Mouse (Mus musculus): Measurements from ENCODE around the gene Ndufs7. TPM values are rescaled to one million over a fixed set of nuclear protein-coding genes. Genes with fewer than 3 reads are reported as not detected.

The Ndufs7 gene
- polyA plus RNA-seq, 1 experiment from 2014 or later, result 319 TPM

DNA sequence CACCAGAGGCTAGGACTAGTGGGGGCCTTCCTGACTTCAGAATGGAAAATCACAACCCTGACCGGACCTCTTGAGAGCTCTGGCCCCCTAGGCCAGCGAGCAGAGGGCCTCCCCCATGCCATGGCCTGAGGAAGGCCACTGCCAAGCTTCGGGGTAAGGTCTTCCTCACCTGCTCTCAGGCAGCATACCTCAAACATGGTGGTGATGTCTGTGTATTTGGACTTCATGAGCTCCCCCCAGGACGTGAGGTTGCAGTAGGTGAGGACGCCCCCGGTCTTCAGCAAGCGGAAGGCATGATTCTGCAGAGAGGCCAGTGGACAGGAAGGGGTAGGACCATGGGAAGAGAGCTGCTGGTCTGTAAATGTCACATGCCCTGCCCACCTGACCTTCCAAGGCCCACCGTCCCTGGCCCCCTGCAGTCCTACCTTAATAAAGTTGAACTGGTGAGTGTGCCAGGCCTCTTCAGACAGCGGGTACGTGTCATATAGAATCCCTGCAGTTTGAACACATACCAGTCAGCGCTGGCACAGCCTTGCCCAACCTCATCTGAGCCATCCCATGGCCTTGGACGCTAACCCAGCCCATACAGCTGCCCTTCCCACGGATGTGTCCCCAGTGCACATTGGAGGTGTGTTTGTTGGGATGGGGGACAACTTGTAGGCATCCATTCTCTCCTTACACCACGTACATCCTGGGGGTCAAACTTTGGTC is 10.0 kb downstream of the Ndufs7 start:
- Histone ChIP-seq H3K36me3 (ENCODE audit: insufficient read depth) (peaks cover 52% of the 10 kb centered on the region), H3K27me3 (ENCODE audit: insufficient read depth, low read length) (no peaks in the 10 kb centered on the region), H3K9me3 (ENCODE audit: low read depth, low read length) (no peaks in the 10 kb centered on the region), H3K4me2 (peak overlapping the region; percentile 97; the same call in 1 of the 2 replicates), H3K27ac (ENCODE audit: low read depth) (no peak overlapping the region), H3K9ac (peak overlapping the region; percentile 55; the same call in 1 of the 2 replicates), H3K4me1 (ENCODE audit: insufficient read depth) (peaks cover 11% of the 10 kb centered on the region), H3K4me3 (ENCODE audit: low read depth, low read length) (peak overlapping the region; percentile 43; the same call in 1 of the 2 replicates)
- ATAC-seq (ENCODE audit: insufficient read depth), result no peak
- TF ChIP-seq CTCF (IDR thresholded peaks at IDR 0.05; ENCODE audit: low read depth), result no peak
- DNase-seq, result no peak
- 88% methylated on average over 14 of the region's 14 CpGs for WGBS

DNA sequence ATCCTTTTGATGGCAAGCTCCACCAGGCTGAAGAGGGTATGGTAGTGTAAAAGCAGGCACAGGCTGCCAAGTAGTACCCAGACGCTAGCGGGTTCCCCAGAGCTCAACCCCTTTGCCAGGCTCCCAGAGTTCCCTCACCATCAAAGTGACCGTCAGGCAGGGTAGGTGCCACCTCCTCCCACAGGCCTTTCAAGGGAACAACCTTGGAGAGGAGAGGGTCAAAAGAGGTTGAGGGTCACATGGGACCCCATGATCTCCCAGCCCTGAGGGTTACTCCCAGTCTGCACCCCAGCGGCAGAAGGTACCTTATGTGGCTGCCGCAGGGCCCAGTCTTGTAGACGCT is 10.5 kb downstream of the Ndufs7 start:
- H3K27me3 ChIP-seq (ENCODE audit: insufficient read depth, low read length), result no peaks in the 10 kb centered on the region
- H3K27ac ChIP-seq (ENCODE audit: low read depth), result no peak overlapping the region
- peak overlapping the region; percentile 55 for H3K9ac ChIP-seq
- H3K36me3 ChIP-seq (ENCODE audit: insufficient read depth), result peaks cover 47% of the 10 kb centered on the region
- DNase-seq (no peak), ATAC-seq (ENCODE audit: insufficient read depth) (no peak)
- H3K4me3 ChIP-seq (ENCODE audit: low read depth, low read length), result peak overlapping the region; percentile 43
- no peaks in the 10 kb centered on the region for H3K9me3 ChIP-seq (ENCODE audit: low read depth, low read length)
- H3K4me1 ChIP-seq (ENCODE audit: insufficient read depth), result peaks cover 11% of the 10 kb centered on the region
- no peak for TF ChIP-seq CTCF (IDR thresholded peaks at IDR 0.05; ENCODE audit: low read depth)
- 76% methylated on average over 6 of the region's 6 CpGs for WGBS
- H3K4me2 ChIP-seq, result peak overlapping the region; percentile 97

DNA sequence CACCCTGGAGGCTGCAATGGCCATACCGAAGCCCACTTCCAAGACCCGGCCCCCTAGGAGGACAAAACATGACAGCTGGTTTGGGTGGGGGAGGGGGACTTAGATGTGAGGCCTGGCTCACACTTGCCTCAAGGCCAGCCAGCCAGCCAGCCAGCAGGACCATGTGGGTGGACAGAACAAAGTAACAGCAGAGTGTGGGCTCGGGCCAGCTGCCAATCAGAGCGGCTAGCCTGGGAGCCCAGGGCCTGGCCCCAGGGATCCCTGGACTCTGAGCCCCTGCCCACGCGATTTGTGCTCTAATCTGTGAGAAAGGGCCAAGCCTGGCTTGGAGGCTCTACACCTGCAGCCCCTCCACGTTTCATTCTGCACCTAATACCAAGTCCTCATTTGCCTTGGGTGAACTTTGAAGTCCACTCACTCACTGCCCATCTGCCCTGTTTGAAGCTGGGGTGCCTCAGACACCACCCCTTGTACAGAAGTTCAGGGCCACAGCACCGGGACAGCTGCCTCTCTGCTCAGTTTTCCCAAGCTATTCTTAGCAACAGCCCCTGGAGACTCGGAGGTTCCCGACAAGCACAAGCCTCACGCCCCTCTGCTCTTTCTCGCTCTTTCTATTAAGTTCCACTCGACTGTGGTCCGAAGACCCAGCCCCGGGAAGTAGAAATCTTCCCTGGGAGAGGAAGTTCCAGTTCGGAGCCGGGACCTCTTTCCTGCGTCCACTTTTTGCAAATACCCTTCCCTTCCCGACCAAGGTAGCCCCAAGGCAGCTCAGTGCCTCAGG is 11.1 kb downstream of the Ndufs7 start:
- DNase-seq (peak; percentile 50), ATAC-seq (ENCODE audit: insufficient read depth) (no peak)
- peak overlapping the region; percentile 92 for H3K27ac ChIP-seq (ENCODE audit: low read depth)
- H3K4me2 ChIP-seq, result peak overlapping the region; percentile 97
- peak overlapping the region; percentile 55 for H3K9ac ChIP-seq
- H3K9me3 ChIP-seq (ENCODE audit: low read depth, low read length), result no peaks in the 10 kb centered on the region
- 5% methylated on average over 19 of the region's 19 CpGs for WGBS
- no peaks in the 10 kb centered on the region for H3K27me3 ChIP-seq (ENCODE audit: insufficient read depth, low read length)
- H3K4me3 ChIP-seq (ENCODE audit: low read depth, low read length), result peak overlapping the region; percentile 43
- H3K4me1 ChIP-seq (ENCODE audit: insufficient read depth), result peaks cover 11% of the 10 kb centered on the region
- no peak for TF ChIP-seq CTCF (IDR thresholded peaks at IDR 0.05; ENCODE audit: low read depth)
- peaks cover 40% of the 10 kb centered on the region for H3K36me3 ChIP-seq (ENCODE audit: insufficient read depth)

DNA sequence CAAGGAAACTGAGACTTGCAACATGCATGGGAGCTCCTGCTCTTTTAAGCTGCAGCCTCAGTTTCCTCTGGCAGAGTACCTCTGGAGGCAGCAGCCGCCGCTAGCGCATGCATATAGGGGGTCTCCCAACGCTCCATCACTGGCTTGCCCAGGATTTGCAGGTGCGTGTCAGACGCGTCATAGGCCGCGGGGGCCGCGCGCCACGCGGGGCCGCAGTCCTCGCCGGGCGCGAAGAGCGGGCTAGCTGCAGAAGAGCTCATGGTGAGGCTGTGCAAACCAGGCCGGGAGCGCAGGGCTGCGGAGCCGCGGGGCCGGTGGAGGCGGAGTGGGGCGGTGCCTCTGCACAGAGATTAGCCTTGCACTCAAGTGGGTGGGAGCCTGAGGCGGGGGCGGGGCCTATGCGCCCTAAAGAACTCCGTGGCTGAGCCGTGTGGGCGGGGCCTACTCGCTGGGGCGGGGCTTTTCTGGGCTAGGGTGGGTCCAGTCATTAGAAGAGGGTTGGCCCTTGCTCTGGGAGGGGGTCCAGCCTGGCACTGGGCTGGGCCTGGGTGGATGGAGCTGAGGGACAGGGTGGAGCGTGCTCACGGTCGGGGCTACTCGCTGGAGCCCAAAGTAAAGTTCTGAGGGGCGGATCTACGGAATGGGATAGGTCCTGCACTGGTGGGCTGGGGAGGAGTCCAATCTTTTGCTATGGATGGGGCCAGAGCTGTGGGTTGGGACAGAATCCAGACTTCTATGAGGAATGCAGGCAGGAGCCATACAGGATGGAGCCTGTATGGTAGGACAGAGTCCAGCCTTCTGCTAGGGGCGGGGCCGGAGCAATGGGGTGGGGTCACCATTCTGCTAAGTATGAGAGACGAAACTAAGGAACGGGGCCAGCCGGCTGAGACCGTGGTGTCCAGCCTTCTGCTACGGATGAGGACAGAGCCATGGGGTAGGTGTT is 12.0 kb downstream of the Ndufs7 start, which contains the start of the genes Gamt and Dazap1:
TSS of gene Gamt (minus strand) at position 371 of the 943 bp plus-strand sequence.
TSS of gene Dazap1 (plus strand) at position 845 of the 943 bp plus-strand sequence.
- Histone ChIP-seq H3K9me3 (ENCODE audit: low read depth, low read length) (no peaks in the 10 kb centered on the region), H3K27ac (ENCODE audit: low read depth) (peak within 1 kb of the TSS; percentile 92), H3K9ac (peak within 1 kb of the TSS; percentile 55), H3K4me1 (ENCODE audit: insufficient read depth) (peaks cover 11% of the 10 kb centered on the region), H3K27me3 (ENCODE audit: insufficient read depth, low read length) (no peaks in the 10 kb centered on the region), H3K36me3 (ENCODE audit: insufficient read depth) (peaks cover 32% of the 10 kb centered on the region; the same call in 1 of the 2 replicates), H3K4me3 (ENCODE audit: low read depth, low read length) (peak within 1 kb of the TSS; percentile 43), H3K4me2 (peak within 1 kb of the TSS; percentile 97)
- ATAC-seq (ENCODE audit: insufficient read depth) (peak; percentile 90), DNase-seq (peak; percentile 99)
- no peak for TF ChIP-seq CTCF (IDR thresholded peaks at IDR 0.05; ENCODE audit: low read depth)
- under 1% methylated on average over 49 of the region's 49 CpGs for WGBS

DNA sequence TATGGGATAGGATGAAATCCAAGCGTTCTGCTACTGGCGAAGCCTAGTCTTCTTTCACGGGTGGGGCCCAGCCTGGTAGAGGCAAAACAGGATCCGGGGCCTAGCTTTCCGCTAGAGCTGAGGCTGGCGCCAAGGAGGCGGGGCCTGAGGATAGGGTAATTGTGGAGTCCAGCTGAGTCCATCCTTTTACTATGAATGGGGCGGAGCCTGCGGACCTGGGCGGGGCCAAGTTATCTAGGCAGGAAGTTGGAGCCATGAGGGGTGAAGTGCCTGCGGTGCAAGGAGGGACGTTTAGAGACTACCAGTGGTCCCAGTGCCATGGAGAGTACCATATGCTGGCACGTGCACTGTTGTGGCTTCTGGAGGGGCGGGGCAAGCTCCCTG is 12.7 kb downstream of the Ndufs7 start:
- peak overlapping the region; percentile 92 for H3K27ac ChIP-seq (ENCODE audit: low read depth)
- whole genome bisulfite sequencing, result 1% methylated on average over 14 of the region's 14 CpGs
- H3K36me3 ChIP-seq (ENCODE audit: insufficient read depth), result peaks cover 25% of the 10 kb centered on the region; the same call in 1 of the 2 replicates
- peak overlapping the region; percentile 97 for H3K4me2 ChIP-seq
- ATAC-seq (ENCODE audit: insufficient read depth) (peak; percentile 68), DNase-seq (peak; percentile 99)
- H3K4me1 ChIP-seq (ENCODE audit: insufficient read depth), result peaks cover 15% of the 10 kb centered on the region
- no peaks in the 10 kb centered on the region for H3K27me3 ChIP-seq (ENCODE audit: insufficient read depth, low read length)
- H3K9ac ChIP-seq, result peak overlapping the region; percentile 36
- peak overlapping the region; percentile 43 for H3K4me3 ChIP-seq (ENCODE audit: low read depth, low read length)
- no peak for TF ChIP-seq CTCF (IDR thresholded peaks at IDR 0.05; ENCODE audit: low read depth)
- no peaks in the 10 kb centered on the region for H3K9me3 ChIP-seq (ENCODE audit: low read depth, low read length)

DNA sequence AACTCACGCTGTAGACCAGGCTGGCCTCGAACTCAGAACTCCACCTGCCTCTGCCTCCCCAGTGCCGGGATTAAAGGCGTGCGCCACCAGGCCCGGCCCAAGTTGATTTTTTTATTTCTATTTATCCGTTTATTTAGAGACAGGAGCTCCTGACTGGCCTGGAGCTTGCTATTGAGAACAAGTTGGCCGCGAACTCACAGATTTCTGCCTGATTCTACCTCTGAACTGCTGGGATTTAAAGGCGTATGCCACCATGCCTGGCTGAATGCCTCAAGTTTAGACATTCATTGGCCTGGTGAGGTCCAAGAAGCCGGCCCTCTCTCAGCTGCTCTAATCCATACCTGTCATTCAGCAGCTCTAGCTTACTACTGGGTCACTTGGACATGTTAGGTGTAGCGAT is 13.2 kb downstream of the Ndufs7 start:
- no peak for DNase-seq
- WGBS, result 67% methylated on average over 12 of the region's 12 CpGs
- Histone ChIP-seq H3K4me3 (ENCODE audit: low read depth, low read length) (peak overlapping the region; percentile 43), H3K27ac (ENCODE audit: low read depth) (peak overlapping the region; percentile 92), H3K9me3 (ENCODE audit: low read depth, low read length) (no peaks in the 10 kb centered on the region), H3K4me1 (ENCODE audit: insufficient read depth) (peaks cover 18% of the 10 kb centered on the region), H3K27me3 (ENCODE audit: insufficient read depth, low read length) (no peaks in the 10 kb centered on the region), H3K9ac (peak overlapping the region; percentile 36), H3K4me2 (peak overlapping the region; percentile 97), H3K36me3 (ENCODE audit: insufficient read depth) (peaks cover 23% of the 10 kb centered on the region; the same call in 1 of the 2 replicates)
- ATAC-seq (ENCODE audit: insufficient read depth), result no peak
- no peak for TF ChIP-seq CTCF (IDR thresholded peaks at IDR 0.05; ENCODE audit: low read depth)

All from lung, embryonic 14.5 days (tissue).